Comparison of ENCODE assay signal across 12 mouse cellular contexts in genomic region chr14:118226471-118227155, GRCm38 (mm10). TPM values are rescaled to one million over a fixed set of nuclear protein-coding genes. Genes with fewer than 3 reads are reported as not detected.
DNase-seq lines count a peak whose midpoint lies in the region; ATAC-seq and TF ChIP-seq lines count a peak whose summit lies in the region.
"Had no signal": no experiment of that assay in that cellular context is flagged by ENCODE, and none has a peak within 500 bp of the region (broad histone marks: within the 10 kb centered on the region; RNA-seq: fewer than 3 reads in every experiment).

No protein-coding gene starts in this region.

- TF ChIP-seq CTCF in lung, embryonic 14.5 days (IDR thresholded peaks at IDR 0.05; ENCODE audit: low read depth), result no peak
- no peak for TF ChIP-seq CTCF in stomach, postnatal 0 days (IDR thresholded peaks at IDR 0.05; ENCODE audit: low read depth)

- peaks cover 89% of the 10 kb centered on the region for H3K27me3 ChIP-seq in lung, embryonic 14.5 days (ENCODE audit: insufficient read depth, low read length)
- peaks cover 70% of the 10 kb centered on the region for H3K27me3 ChIP-seq in forebrain, embryonic 13.5 days
- H3K27me3 ChIP-seq in stomach, postnatal 0 days (ENCODE audit: control insufficient read depth, insufficient read depth, low read length), result no peaks in the 10 kb centered on the region; the same call in 1 of the 2 replicates

- no peaks in the 10 kb centered on the region for H3K9me3 ChIP-seq in lung, embryonic 14.5 days (ENCODE audit: low read depth, low read length)
- no peaks in the 10 kb centered on the region for H3K9me3 ChIP-seq in forebrain, embryonic 13.5 days (replicated peaks)
- H3K9me3 ChIP-seq in stomach, postnatal 0 days (ENCODE audit: control insufficient read depth, low read length), result no peaks in the 10 kb centered on the region

- TF ChIP-seq EP300 in stomach, postnatal 0 days (optimal IDR thresholded peaks at IDR 0.05), result no peak

- H3K36me3 ChIP-seq in lung, embryonic 14.5 days (ENCODE audit: insufficient read depth), result no peaks in the 10 kb centered on the region
- no peaks in the 10 kb centered on the region for H3K36me3 ChIP-seq in forebrain, embryonic 13.5 days (ENCODE audit: poor library complexity, severe bottlenecking)
- H3K36me3 ChIP-seq in stomach, postnatal 0 days (ENCODE audit: control insufficient read depth, insufficient read depth, low read length), result no peaks in the 10 kb centered on the region

- 2% methylated on average over 21 of the region's 21 CpGs for WGBS in lung, embryonic 14.5 days
- whole genome bisulfite sequencing in forebrain, embryonic 13.5 days, result 2% methylated on average over 21 of the region's 21 CpGs
- whole genome bisulfite sequencing in stomach, postnatal 0 days, result 24% methylated on average over 21 of the region's 21 CpGs

- no peak overlapping the region for H3K4me3 ChIP-seq in lung, embryonic 14.5 days (ENCODE audit: low read depth, low read length)
- peak overlapping the region; percentile 8; the same call in 1 of the 2 replicates for H3K4me3 ChIP-seq in forebrain, embryonic 13.5 days
- peak overlapping the region; percentile 10; the same call in 1 of the 2 replicates for H3K4me3 ChIP-seq in stomach, postnatal 0 days (ENCODE audit: low read depth, low read length)

- no peak for ATAC-seq in lung, embryonic 14.5 days (ENCODE audit: insufficient read depth)
- no peak for ATAC-seq in forebrain, embryonic 13.5 days
- ATAC-seq in stomach, postnatal 0 days (ENCODE audit: low FRiP score, low TSS enrichment), result no peak

- peak overlapping the region; percentile 19; the same call in 1 of the 2 replicates for H3K4me2 ChIP-seq in lung, embryonic 14.5 days
- peak overlapping the region; percentile 51 for H3K4me2 ChIP-seq in forebrain, embryonic 13.5 days
- no peak overlapping the region for H3K4me2 ChIP-seq in stomach, postnatal 0 days (replicated peaks; ENCODE audit: low read depth)

- DNase-seq in lung, embryonic 14.5 days, result no peak
- DNase-seq in lung, postnatal 25 days (ENCODE audit: low spot score), result no peak
- DNase-seq in mesoderm, embryonic 11.5 days (ENCODE audit: low read depth, low spot score), result peak; percentile 34
- DNase-seq in stomach, postnatal 0 days (ENCODE audit: low spot score), result no peak
- DNase-seq in spleen, postnatal 36 days (ENCODE audit: low spot score in 2 of 2), result no peak
- DNase-seq in spleen, postnatal 10 days (ENCODE audit: low spot score in 2 of 2), result no peak
- DNase-seq: adrenal gland, adult 2 months; cerebellum, adult 2 months; lung, postnatal 14 days had no signal

- no peak overlapping the region for H3K27ac ChIP-seq in lung, embryonic 14.5 days (ENCODE audit: low read depth)
- H3K27ac ChIP-seq in forebrain, embryonic 13.5 days, result no peak overlapping the region
- H3K27ac ChIP-seq in stomach, postnatal 0 days (replicated peaks), result no peak overlapping the region

- no peak overlapping the region for H3K9ac ChIP-seq in lung, embryonic 14.5 days
- no peak overlapping the region for H3K9ac ChIP-seq in forebrain, embryonic 13.5 days
- H3K9ac ChIP-seq in stomach, postnatal 0 days (ENCODE audit: low read length), result no peak overlapping the region

- H3K4me1 ChIP-seq in lung, embryonic 14.5 days (ENCODE audit: insufficient read depth), result no peaks in the 10 kb centered on the region
- peaks cover 62% of the 10 kb centered on the region for H3K4me1 ChIP-seq in forebrain, embryonic 13.5 days
- H3K4me1 ChIP-seq in stomach, postnatal 0 days (replicated peaks; ENCODE audit: control insufficient read depth, insufficient read depth), result no peaks in the 10 kb centered on the region

RNA-seq across cellular contexts. Expression of gene Sox21, which starts 10.2 kb away (rescaled TPM):
- polyA plus RNA-seq in lung, embryonic 14.5 days (2014; fragmentation: Nextera tagmentation; extraction: Ambion mirVana), result 1.2 and 1.4 TPM in 2 replicates
- 8.9 and 11.5 TPM in 2 replicates for polyA plus RNA-seq in forebrain, embryonic 13.5 days (2015; fragmentation: Nextera tagmentation; extraction: Ambion mirVana)
- polyA plus RNA-seq in stomach, postnatal 0 days (2015; fragmentation: Nextera tagmentation; extraction: Ambion mirVana), result 6.8 and 7.9 TPM in 2 replicates

RNA-seq across cellular contexts. Expression of gene Gm9376, which starts 40.1 kb away (rescaled TPM):
- polyA plus RNA-seq in lung, embryonic 14.5 days (2014; fragmentation: Nextera tagmentation; extraction: Ambion mirVana), result not detected in 2 replicates
- not detected in 2 replicates for polyA plus RNA-seq in forebrain, embryonic 13.5 days (2015; fragmentation: Nextera tagmentation; extraction: Ambion mirVana)
- not detected in 2 replicates for polyA plus RNA-seq in stomach, postnatal 0 days (2015; fragmentation: Nextera tagmentation; extraction: Ambion mirVana)
- polyA plus RNA-seq: adrenal gland, adult 2 months; cerebellum, adult 2 months; frontal cortex, adult 2 months; thymus, postnatal 0 days had no signal
